Mouse (Mus musculus) v-Abl transformed pro-B cells (cell line): ENCODE results near the gene Rtca.

Experiments used
- in situ Hi-C, 2 experiments: fragments of 400-800 bp; cut with MboI; formaldehyde crosslinking; loops; one replicate each; pipeline ENCODE4 v1.15.1; 2025; ENCODE audit not compliant: unreplicated experiment in 2 of 2

Gene Rtca

DNA sequence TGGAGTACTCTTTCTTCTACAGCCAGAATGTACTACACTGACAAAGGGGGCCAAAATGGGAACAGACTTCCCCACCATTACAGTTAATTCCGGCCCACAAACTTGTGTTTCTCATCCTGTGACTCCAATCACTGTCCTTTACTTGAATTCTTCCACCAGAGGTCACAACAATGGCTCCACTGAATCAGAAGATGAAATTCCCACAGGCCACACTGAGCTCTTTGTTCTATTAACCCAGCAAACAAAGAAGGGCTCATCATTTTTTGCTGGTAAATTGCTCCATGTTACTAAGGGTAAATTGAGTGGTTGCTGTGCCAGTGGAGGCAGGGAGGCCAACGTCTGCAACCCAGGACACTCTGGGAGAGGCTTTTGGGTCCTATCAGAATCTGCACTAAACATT lies 27.9 kb downstream of the Rtca start:
- in situ Hi-C loops: no loop called here

DNA sequence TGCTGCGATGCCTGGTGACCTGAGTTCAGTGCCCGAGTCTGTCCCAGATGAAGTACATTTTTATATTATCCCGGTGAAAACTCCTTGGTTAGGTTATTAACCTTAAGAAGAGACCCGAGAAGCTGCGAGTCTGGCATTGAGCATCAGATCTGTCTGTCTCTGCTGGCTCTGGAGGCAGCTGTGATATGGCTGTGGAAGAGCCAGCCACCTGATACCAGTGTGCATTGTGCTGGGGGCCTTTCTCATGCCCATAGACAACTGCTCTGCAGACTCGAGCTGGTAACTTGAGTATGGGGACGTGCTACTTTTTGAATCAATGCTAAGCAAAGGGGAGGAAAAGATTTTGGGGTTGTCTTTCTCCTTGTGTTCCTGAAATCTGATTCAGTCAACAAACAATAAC lies 30.7 kb downstream of the Rtca start:
- in situ Hi-C loops: no loop called here

DNA sequence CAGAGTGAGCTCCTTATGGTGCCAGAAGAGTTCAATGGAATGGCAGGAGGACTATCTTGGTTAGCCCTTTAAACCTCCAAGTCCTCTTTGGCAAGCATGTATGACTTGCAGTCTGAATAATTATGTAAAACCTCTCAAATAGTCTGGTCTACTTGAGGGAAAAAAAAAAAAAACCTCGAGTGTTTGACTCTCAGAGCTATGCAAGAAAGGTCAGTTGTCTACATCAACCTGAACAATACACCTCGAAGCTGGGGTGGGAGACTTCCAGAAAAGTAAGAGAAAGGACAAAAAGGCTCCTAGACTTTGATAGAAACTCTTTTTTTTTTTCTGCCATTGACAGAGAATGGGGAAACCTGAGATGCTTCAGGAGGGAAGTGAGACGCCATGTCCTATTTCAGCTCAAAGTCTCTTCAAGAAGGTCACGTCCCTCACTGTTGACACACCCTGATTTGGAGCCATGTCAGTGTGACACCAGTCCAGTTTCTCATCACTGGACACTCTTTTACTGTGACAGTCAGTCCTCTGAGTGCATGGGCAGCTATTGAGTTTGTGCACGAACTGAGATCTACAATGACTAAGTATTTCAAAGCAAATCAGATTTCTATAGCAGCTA lies 31.2 kb downstream of the Rtca start:
- in situ Hi-C loops: no loop called here

DNA sequence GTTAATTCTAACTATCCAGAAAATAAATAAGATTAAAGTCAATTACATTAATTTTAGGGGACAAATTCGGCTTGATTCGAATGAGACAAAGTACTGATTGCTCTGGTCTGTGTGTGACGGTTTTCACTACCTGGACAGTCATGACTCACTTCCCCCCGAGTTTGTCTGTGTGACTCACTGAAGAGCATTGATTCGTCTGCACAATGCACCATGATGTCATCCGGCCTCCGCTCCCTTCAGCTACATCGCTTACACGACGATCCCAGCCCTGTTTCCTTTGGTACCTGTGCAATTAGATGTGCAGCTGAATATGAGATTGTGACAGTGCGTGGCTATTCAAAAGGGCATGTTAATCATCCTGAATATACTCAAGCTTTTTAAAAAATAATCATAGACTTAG lies 33.4 kb downstream of the Rtca start:
- in situ Hi-C loops: no loop called here

DNA sequence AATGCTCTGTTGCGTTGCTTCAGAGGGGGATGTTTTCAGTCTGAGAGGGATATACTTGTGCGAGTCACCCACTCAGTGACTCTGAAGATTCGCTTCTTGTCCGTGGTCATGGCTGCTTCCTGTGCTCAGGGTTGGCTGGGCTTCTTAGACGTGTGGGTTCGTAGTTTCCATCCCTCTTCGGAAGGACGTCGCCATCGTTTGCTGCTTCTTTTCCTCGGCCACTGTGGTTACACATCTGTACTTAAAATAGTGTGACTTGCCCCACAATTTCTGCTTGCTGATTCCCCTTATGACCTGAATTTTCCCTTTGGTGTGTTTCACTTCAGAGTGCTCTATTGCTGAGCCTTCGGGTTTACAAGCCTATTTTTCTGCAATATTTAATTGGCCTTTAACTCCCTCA lies 42.3 kb downstream of the Rtca start:
- in situ Hi-C loops: no loop called here

DNA sequence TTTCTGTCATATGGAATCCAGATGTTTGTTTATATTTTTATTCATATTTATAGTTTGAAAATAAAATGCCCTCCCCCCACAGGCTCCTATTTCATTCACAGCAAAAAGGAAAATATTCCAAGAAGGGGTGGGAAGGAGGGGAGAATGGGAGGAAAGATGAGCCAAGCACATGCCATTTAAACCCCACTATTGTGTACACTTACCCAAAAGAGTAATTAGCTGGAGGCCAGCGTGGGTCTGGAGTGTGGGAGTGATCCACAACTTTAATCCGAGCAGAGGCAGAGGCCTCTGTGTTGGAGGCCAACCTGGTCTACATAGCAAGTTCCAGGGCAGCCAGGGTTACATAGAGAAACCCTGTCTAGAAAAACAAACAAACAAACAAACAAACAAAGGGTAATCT lies 43.7 kb downstream of the Rtca start:
- in situ Hi-C loops: no loop called here

DNA sequence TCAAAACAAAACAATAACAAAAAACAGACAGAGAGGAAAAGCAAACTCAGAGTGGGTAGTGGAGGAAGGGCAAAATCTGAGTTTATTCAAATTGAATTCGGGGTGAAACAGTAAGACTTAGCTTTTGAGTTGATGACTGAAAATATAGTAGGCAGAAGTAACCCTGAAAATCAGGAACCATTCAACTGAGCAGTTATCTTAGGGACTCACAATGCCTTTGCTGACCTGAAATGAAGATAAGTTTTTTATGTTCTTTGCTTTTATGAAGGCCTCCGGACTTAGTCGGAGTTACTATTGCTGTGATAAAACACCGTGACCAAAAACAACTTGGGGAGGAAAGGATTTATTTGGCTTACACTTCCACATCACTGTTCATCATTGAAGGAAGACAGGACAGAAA lies 47.0 kb downstream of the Rtca start:
- in situ Hi-C loops: no loop called here

DNA sequence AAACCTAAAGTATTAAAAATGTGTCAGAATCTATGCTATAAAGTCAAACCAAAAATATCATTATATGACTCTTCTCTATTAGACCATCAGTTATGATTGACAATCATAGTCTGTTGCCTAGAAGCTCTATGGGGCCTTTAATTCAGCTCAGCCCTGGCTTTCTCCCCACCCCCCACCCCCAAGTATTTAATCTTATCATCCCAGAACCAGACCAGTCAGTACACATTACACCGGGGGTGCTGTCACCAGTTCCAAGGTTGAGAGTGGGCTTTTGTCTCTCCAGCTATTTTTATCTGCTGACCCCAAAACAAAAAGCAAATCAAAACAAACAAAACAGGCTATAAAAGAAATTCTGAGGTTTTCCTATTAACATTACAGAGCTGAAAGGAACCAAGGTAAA lies 53.5 kb downstream of the Rtca start:
- in situ Hi-C loops: no loop called here

DNA sequence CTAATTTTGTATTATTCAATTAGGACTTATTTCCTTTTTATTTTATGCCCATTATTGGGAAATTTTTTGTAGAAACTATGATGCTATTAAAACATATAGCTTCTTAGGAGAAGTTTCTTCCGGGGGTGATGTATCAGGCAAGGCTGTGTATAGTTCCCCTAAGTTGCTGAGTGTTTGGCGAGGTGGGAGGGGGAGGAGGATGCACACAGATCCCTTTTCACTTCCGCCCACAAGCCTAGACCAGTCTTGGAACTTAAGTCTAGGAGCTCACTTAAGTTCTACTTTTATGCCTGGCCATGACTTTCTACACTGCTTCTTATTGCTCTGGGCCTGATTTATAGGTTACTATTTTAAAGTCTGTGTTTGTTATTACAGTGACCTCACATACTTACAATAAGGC lies 57.3 kb downstream of the Rtca start:
- in situ Hi-C loops: no loop called here

DNA sequence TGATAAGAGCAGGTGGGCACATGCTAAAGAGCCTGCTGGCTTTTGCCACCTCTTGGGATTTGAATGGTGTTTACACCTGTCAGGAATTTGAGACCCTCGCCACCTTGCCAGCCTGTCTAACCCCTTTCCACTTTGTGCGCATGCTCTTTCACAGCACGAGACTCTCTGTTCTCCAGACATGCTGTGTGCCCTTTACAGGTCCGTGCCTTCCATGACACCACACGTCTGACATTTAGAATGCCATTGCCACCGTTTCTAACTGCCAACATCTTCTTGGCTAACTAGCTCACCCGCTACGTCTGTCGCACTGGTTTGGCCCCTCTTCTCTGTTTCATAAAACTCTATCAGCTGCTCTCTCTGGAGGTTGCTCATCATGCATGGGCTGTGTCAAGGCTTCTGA lies 63.7 kb downstream of the Rtca start:
- in situ Hi-C loops: no loop called here

DNA sequence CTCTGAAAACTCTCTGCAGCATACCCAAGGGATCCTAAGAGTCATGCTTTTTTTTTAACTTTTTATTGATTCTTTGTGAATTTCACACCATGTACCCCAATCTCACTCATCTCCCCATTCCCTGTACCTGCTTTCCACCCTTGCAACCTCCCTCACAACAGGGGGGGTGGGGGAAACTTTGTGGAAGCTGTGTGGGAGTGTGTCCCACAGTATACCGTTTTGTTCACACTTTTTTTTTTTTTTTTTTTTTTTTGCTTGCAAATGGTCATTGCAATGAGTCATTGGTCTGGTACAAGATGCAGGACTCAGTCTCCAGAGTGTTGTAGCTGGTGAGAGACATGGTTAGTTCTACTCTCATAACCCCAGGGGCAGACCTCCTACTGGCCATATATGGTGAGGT lies 65.2 kb downstream of the Rtca start:
- in situ Hi-C loops: no loop called here

DNA sequence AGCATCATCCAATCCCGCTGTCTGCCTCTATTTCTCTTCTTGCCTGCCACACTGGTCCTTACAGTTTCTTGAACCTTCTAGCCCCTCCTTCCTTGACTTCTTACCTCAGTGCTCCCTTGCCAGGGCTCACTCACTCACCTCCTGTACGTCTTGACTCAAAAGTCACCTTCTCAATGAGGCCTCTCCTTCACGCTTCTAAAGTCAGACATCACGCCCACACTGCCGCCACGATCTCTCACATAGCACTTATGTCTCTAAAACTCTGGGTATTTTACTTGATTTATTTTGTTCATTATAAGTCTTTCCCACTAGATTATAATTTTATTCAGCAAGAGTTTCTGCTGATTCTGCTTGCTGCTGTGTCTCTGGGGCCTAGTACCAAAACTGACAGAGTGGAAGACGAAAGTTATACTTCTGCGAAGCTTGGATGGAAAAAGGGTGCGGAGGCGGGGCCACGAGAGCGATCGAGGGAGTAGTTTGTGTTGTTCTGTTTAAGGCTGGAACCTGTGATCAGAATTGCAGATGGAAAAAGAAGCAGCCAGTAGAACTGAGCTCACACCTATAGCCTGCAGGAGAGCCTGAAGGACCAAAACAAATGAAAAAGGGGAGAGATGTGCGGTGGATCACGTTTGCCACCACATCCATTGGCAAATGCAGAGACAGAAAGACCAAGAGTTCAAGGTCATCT lies 66.3 kb downstream of the Rtca start:
- in situ Hi-C loops: no loop called here

DNA sequence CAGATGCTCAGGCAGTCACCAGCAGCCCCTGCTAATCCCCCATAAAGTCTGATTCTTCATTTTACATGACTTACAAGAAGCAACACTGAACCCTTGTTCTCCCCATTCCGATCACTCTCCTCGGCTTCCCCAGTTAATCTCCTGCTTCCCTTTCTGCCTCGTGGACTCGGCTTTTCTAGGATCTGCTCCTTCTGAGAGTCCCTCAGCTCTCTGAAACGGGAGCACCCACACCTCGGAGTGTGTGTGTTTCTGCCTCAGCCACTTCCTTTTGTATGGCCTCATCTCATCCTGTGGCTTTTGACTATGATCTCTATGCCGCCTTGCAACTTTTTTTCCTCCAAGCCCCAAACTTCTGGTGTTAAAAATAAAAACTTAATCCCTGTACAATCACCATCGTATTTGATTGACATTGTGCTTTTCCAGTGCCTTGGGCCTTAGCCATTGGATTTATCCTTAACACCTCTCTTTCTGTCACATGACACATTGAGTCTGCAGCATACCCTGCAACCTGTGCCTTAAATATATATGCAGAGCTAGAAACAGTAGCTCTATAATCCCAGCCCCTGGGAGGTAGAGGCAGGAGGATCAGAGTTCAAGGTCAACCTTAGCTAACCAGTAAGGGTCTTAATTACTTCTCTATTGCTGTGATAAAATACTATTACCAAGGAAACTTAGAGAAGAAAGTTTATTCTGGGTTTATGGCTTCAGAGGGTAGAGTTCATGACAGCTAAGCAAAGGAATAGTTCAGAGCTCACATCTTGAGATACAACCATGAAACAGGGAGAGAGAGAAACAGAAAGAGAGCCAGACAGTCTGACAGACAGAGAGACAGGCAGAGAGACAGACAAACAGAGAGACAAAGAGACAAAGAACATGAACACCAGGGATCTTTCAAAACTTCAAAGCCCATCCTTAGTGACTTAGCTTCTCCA lies 67.7 kb downstream of the Rtca start:
- in situ Hi-C loops: no loop called here
